Mouse (Mus musculus) adrenal gland, postnatal 36 days (tissue): ENCODE results near the gene Arf6. TPM values are rescaled to one million over a fixed set of nuclear protein-coding genes. Genes with fewer than 3 reads are reported as not detected.
A peak's percentile ranks its signal among the peaks of the same experiment; 100 is the strongest.
"Not testable (repeated sequence)": the region's sequence is repeated elsewhere in the genome, so short reads cannot be mapped to it uniquely, and the experiment has no call there.

Experiments
- DNase-seq, 2 experiments: peaks; one replicate each; pipeline ENCODE4 v3.0.0; 2021; ENCODE audit warnings: mixed read lengths in 1 of 2
- total RNA-seq, 2 experiments: library from RNA; stranded (reverse); gene quantifications; 2 replicates each; pipeline ENCODE4 v1.2.3; 2021

Arf6 gene
- total RNA-seq, 2 experiments from 2014 or later: 114 to 154 TPM

DNA sequence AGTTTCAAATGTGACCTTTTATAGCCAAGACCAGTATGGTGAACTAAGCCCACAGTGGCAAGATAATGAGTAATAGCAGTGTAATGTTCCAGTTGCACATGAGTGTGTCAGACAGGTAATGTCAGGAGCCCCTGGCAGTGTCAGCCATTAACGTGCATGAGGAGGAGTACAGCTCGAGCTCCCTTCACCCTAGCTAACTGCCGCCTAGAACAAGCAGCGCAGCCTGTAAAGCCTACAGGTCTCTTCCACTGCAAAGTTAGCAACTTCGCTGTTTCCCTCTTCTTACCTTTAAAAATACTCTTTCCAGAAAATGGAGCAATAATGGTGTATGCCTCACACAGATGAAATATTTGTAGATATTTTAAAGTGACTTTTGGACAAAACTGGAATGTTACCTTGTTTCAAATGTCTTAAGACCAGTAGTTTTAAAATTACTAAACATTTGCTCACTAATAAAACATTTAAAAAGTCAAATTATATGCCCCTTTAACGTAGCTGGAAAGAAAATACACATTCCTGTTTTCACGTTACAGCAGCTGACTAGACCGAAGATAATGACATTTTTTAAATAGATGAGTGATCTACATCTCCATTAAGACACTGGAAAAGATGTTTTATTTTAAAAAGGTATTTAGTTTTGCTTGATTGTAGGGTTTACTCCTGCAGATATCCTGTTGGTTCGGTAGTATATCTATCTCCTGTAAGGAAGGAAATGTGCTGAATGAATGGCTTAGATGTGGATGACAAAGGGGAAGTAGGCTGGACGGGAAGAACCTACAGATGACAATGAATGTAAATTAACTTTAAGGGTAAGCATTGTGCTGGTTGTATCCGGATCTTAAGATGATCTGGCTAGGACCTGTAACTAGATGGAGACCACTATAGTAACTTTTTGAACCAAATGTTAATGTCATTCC lies 2.2 kb downstream of the Arf6 start:
- DNase-seq: no peak

DNA sequence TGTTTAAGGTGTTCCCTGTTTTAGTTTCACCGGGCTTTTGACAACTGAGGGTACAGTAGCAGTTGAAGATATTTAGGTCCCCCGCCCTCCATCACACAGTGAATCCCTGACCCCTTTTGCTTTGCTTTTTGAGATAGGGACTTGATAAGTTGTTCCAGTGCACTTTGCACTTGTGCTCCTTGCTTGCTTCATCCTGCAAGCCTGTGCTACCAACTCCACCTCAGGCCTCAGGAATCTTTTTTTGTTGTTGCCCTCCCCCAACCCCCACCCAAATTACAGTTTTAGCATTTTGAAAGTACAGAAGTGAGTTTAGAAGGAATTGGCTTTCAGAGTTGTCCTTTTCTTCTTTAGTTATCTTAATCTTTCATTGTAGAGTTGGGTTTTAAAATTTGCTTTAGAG lies 4.2 kb downstream of the Arf6 start:
- no peak for DNase-seq

DNA sequence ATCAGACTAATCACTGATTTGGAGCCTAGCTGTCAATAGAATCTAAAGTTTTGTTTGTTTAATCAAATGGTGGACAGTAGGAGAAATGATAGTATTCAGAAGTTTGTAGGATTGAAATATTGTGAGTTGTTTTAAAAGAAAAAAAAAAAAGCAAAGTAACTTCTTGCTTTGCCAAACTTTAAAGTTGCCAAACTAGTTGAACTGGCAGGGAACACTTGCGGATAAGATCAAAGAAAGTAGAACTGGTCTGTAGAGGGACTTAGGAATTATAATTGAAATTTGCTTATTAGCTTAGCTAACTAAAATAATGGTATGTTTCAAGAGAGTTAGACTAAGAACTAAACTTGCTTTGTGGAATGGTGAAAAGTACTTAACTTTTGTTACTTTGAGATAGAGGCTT lies 5.2 kb downstream of the Arf6 start:
- no peak for DNase-seq

DNA sequence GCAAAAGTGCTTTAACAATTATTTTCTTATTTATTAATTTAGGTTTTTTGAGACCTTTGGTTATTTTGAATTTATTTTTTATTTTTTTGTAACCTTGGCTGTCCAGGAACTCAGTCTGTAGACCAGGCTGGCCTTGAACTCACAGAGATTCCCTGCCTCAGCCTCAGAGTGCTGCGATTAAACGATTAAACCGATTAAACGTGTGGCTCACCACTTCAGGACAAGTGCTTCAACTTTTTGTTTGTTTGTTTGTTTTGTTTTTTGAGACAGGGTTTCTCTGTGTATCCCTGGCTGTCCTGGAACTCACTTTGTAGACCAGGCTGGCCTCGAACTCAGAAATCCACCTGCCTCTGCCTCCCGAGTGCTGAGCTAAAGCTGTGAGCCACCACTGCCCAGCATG lies 5.7 kb downstream of the Arf6 start:
- not testable (repeated sequence) for DNase-seq

DNA sequence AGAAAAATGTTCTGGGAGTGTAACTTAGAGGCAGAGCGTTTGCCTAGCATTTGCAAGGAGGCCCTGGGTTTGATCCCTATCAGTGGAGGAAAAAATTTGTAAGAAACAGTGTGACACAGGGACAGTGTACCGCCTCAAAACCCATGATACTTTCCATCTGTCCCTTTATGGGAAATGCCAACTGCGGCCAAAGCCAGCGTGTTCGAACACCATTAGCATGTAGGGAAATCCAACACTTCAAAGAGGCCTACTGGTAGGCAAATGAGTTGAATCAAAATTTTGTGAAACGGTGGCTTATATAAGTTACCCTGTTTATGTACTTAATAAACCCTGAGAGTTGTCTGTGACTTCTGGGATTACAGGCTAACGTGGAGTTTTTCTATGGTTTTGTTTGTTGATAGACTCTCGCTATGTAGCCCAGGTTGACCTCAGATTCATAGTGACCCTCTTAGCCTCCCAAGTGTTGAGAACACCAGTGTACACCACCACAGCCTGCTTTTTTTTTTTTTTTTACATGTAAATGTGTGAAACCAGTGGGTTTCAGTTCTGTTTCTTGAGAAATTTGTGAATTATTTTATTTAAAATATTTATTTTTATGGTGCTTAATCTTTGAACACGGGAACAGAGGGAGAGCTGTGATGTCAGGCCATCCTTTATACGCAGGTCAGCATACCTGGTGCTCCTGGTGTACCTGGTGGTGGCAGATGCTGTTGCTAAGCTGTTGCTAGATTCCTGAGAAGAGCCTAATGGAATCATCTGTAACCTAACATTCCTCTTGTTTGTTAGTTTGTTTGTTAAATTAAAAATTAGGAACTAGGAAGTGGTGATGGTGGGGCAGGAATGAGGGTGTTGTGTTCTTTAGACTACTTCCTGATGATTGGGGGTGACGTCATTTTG lies 6.9 kb downstream of the Arf6 start:
- DNase-seq: no peak

DNA sequence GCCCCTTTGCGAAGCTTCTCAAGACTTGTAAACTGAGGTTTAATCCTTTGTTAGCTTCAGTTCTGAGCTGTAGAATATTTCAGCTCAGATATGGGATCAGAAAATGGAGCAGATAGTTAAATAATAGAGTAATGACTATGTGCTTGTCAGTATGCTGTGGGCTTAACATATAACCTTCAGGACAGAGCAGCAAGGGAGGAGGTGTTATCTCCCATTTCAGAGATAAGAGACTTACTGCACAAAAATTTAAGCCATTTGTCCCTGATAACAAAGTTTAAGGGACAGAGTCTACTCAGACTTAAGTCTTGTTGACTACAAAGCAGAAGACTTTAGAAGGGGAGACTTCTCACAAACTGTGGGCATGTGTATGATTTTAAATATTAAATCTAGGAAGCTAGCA lies 10.9 kb downstream of the Arf6 start:
- no peak for DNase-seq

DNA sequence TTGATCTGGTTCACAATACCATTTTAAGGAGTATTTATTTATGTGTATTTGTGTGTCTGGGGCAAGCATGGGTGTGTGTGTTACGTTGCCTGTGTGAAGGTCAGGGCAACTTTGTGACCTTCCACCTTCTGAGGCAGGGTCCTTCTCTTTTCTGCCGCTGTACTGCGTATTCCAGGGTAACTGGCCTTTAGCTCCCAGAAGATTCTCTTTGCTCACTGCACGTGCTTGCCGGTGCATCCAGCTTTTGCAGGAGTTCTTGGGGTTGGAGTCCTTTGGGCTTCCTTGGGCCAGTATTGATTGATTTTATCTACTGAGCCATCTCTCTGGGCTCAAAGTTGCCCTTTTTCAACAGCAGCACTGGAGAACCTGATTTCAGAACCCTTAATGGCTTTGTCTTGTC lies 12.7 kb downstream of the Arf6 start:
- no peak for DNase-seq

DNA sequence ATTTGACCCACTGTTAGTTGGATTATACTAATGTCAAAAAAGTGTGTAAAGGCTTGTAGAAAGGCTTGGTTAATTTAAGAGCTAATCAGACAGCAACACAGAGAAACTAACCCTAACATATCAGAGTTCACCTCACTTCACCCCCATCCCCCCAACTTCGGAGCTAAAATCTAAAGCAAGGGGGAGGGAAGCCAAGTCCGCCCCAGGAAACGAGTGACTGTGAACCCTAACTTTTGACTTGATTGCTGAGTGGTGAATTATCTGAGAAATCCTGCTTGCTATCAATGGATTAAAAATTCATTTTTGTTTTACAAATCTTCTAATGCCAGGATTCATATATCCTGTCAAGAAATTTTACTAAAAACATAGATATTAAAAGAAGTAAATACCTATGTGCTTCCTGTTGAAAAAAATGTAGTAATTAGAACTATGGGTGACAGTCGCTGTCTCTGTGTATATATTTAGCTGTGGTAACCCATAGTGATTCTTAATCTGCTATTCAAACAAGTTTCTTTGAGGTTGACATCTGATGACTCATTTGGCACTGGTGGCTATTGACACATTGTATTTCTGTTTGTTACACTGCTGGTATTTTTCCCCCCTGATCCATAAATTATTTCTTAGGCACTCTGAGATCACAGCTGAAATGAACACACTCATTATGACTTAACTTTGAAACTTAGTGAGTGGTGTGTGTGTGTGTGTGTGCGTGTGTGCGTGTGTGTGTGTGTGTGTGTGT lies 13.8 kb downstream of the Arf6 start:
- no peak for DNase-seq

DNA sequence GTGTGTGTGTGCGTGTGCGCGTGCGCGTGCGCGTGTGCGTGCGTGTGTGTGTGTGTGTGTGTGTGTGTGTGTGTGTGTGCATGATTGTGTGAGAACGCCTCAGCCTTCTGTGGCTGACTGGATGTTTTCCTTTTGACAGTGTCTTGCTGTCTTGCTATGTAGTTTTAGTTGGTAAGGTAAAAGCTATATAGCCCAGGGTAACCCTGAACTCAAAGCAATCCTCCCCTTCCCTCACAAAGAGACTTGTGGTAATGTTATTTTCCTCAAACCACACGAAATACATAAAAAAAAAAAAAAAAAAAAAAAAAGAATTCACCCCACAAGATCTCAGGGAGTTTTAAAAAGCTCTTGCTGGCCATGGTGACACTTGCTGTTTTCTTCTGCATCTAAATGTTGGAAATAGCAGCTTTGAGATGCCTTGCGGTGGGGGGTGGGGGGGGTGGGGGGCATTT lies 14.4 kb downstream of the Arf6 start:
- not testable (repeated sequence) for DNase-seq

DNA sequence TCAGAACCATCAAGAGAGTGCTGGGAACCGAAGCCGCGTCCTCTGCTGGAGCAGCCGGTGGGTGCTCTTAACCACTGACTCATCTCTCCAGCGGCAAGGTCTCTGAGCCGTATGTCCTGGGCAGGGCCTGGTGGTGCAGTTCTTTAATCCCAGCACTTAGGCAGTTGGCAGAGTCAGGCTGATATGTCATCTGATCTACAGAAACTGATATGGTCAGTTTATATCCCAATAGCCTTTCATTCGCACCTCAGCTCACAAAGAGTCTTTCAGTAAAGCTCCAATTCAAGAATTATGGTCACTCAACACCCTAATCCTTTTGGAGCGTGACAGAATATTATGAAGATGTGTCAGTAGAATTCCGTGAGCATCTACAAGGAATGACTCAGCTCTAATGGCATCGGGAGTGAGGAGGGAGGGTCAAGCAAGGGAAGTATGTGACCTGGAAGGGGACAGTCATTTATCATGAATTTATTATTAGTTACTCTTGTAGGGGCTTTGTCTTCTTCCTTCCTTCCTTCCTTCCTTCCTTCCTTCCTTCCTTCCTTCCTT lies 16.4 kb downstream of the Arf6 start:
- DNase-seq: no peak

DNA sequence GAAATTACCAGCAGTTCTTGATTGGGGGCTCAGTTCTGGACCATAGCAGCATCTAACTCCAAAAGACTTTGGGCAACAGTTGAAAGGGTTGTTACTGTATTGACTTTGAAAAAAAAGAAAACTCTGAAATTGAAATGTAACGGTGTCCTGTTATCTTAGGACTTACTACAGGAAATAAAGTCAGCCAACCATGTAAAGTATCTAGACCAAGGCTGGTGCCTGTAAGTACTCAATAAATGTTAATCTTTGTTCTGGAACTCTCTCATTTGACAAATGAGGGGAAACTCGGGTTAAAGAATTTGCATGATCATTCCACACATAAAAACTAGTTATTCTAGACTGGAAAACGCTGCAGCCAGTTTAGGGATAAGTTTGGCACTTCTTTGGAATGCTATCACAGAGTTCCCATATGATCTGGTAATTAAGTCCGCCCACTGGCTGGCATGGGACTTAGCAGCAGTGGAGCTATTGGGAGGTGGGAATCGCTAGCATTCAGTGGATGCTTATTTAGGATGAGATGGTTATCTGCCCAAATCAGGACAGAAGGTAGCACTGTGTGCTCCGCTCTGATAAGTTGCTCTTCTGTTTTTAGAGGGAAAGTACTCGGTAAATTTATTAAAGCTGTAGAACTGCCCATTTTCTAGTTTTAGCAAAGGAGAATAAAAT lies 17.5 kb downstream of the Arf6 start:
- no peak for DNase-seq

DNA sequence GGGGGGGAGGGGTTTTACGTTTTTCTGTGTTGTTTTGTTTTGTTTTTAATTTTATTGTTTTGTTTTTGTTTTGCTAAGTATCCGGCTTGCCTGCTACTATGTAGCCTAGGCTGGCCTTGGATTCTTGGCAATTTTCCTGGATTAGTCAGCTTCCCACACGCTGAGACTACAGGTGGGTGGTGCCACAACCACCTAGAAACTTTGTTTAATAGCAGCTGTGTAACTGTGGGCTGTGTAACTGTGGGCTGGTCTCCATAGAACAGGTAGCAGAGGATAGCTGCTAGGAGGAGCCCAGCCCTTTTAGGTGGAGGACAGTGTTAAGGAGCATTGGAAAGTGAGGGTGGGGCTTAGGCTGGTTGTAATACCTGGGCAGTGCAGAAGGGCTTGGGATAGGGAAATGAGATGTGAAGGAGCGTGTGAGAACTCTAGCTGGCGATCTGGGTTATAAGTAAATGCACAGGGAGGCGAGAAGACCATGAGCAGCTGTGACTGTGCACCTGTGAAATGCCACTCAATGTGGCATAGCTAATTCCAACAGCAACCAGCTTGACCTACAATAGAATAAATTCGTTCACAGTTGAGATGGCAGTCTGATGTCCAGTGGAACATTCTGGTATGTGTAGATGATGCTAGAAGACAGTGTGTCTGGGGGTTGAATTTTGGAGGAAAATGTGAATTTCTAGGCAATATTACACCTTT lies 18.2 kb downstream of the Arf6 start:
- DNase-seq: peak; percentile 32 to 50

DNA sequence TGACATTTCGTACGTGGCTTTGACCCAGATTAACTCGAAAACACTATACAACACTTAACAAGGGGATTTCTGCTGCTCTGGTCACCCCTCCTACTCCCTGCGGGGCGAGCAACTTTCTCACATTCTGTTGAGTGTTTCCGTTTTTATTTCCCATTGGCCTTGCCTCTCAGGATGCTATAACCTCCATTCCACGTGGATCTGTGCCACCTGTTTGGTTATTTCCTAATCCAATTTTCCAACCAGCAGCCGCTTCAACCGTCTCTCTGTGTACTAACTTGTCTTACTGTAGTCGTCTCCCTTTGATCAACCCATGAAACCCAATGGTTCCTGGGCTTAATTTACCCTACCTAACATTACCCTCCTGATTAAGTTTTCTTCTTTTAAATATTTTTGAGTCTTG lies 21.1 kb downstream of the Arf6 start:
- no peak for DNase-seq

DNA sequence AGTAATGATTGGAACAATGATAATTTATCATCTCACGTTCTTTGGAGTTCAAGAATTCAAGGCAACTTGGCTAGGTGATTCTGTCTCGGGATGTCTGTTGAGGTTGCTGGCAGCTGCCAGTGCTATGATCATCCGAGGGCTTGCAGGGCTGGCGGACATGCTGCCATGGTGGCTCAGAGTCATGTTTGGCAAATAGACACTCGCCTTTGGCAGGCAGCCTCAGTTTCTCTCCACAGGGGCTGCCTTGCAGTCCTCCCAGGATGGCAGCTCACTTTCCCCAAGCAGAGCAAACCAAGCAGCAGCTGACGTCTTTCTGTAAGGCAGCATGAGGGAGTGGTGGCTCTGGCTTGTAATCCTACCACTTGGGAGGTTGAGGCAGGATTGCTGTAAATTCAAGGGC lies 22.5 kb downstream of the Arf6 start:
- DNase-seq: no peak

DNA sequence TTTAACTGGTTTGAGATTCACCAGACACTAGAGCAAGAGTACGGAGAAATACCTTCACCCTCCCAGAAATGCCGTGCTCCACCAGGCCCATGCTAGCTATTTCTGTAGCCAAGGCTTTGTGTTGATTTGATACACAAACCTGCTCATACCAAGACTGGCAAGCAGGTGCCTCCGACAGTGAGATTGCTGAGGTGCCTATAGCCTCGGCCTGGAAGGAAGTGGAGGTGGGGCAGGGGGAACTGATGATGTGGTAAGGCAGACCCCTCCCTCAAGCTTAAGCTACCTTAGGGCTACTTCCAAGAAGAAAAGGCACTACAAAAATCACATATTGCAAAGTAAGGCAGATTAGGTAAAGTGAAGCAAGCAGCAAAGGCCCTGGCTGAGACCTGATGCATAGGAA lies 28.4 kb downstream of the Arf6 start:
- no peak for DNase-seq

DNA sequence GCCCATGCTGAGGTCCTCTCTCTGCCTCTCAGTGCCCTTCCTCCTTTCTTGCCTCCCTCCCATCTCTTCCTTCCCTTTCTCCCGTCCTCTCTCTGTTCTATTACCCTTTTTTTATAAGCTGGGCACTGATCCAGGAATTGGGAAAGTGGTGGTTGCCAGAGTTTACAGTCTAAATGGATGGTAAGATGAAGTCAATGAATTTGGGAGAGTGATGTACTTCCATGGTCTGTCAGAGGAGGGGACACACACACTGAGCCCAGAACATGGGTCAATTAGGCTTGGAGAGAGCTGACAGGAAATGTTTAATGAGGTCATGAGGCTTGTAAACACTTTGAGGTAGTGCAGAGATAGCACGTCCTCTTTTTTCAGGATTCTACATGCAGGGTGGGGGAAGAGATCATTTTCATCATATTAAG lies 28.9 kb downstream of the Arf6 start:
- DNase-seq: no peak

DNA sequence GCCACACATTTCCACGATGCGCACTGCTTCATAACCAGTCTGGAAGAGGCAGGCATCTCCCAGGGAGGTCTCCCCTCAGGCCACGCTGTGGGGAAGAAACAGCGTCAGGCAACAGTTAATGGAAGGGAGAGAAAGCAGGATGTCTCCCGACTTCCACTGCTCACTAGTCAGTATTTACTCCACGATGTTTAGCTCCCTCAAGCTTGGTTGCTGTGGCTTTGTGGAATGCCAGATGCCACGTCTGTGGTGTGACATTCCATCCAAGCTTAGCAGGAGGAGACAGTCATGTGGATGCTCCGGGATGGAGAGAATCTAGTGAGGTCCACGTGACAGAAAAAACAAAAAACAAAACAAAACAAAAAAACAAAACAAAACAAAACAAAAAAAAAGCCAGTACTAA lies 30.1 kb downstream of the Arf6 start:
- DNase-seq: no peak

DNA sequence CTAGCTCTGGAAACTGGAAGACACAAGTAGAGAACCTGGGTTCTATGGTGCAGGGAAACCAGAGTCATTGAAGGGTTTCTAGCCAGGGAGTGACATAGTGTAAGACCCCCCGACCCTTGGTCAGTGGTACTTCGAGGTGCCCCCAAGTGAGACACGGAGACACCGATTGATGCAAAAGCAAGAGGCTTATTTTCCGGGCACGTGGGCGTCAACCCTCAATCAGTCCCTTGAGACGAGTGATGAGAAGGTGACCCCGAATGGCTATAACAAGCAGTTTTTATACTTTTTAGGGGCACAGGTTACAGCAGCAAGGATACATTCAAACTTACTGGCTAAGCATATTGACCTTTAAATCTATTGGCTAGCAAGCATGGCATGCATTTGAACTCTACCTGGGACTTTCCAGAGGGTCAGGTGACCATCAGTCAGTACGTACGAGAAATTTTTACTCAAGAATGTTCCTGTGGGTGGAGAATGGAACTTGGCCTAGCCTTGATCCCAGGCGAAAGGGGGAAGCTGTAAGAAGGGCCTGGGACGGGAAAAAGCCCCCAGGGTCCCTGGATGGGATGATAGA lies 30.7 kb downstream of the Arf6 start:
- no peak for DNase-seq

DNA sequence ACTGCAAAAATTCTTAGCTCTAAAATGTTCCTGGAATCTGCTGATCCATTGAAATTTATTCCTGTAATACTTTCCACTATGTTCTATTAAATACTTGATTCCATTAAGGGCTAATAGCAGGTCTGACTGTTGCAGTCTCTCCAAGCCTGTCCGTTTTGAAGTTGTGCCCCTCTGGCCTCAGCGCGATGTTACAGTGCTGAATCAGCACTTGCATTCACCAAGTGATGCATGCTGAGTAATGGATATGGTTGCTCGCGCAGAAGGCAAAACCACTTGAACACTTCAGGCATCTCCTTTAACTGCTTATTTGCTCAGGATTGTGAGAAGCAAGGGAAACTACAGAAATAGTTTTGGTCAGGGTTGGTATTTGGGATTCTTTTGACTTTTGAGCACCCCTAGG lies 38.8 kb downstream of the Arf6 start:
- DNase-seq: no peak

DNA sequence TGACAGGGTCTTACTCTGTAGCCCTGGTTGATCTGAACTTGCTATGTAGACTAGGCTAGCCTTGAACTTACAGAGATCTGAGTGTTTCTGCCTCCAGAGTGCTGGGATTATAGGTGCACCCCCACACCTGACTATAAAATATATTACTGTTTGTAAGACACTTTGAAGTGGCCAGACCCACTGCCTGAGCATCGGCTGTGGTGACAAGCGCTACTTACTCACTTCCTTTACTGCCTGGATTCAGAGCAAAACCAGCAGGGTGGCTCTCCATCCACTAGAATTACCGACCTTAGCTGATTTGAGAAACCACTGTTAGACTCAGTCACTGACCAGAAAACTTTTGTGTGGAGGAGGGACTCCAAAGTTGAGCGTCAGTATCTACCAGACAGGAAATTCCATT lies 40.0 kb downstream of the Arf6 start:
- no peak for DNase-seq

DNA sequence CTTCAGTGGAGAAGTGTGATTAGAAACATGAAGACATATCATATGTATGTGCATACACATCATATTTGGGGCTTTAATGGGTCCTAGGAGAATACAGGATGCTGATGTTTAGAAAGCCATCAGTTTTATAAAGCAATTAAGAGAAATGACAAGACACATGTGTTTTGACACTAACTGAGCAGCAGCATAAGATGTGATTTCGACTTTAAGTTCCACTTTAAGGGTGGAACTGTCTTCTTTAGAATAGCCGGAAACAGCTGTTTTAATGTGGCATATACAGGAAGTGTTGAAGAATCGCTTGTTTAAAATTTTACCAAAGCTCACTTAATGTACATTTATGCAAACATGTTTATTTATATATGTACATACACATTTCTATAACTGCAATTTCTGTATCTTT lies 41.4 kb downstream of the Arf6 start:
- DNase-seq: no peak
